Mouse (Mus musculus) ES-Bruce4 (cell line): ENCODE measurements around the gene Srsf4.

Experiments
- CTCF ChIP-seq: IDR thresholded peaks from one replicate; pipeline ENCODE4 v1.8.1; 2011; ENCODE audit warnings: low read depth, low read length
- POLR2A ChIP-seq: IDR thresholded peaks from one replicate; pipeline ENCODE4 v1.8.1; 2011; ENCODE audit warnings: low read length; ENCODE audit not compliant: insufficient read depth

GRCm38 (mm10) chr4:131947848-131948247 lies 74.4 kb downstream of the Srsf4 start:
- TF ChIP-seq CTCF (no peak), POLR2A (no peak)
